Mouse (Mus musculus): ENCODE data around the gene Pou3f3. TPM values are rescaled to one million over a fixed set of nuclear protein-coding genes. Genes with fewer than 3 reads are reported as not detected.

The Pou3f3 gene
- total RNA-seq, 2 experiments from 2014 or later = 0.12 to 0.16 TPM

GRCm38 (mm10) chr1:42694665-42695577 is 647 bp upstream of the Pou3f3 start:
- DNase-seq = peak; percentile 12

- peak; percentile 24 for DNase-seq
These were observed 933 bp downstream of the Pou3f3 start for GRCm38 (mm10) chr1:42696371-42697031.

GRCm38 (mm10) chr1:42697321-42697755 is 1.8 kb downstream of the Pou3f3 start:
- no peak for DNase-seq

GRCm38 (mm10) chr1:42697756-42698583 is 2.4 kb downstream of the Pou3f3 start:
- DNase-seq = peak; percentile 13

- DNase-seq = peak; percentile 10
These were observed 3.2 kb downstream of the Pou3f3 start for GRCm38 (mm10) chr1:42698584-42699333.

GRCm38 (mm10) chr1:42699471-42699871 is 3.9 kb downstream of the Pou3f3 start:
- no peak for DNase-seq

GRCm38 (mm10) chr1:42700171-42700570 is 4.6 kb downstream of the Pou3f3 start:
- no peak for DNase-seq

GRCm38 (mm10) chr1:42700815-42701214 is 5.2 kb downstream of the Pou3f3 start:
- no peak for DNase-seq

- DNase-seq = no peak
These were observed 6.5 kb downstream of the Pou3f3 start for GRCm38 (mm10) chr1:42701833-42702611.

- DNase-seq = no peak
These were observed 7.4 kb downstream of the Pou3f3 start for GRCm38 (mm10) chr1:42702984-42703383.

GRCm38 (mm10) chr1:42703424-42703823 is 7.9 kb downstream of the Pou3f3 start:
- DNase-seq = no peak

- DNase-seq = no peak
These were observed 8.5 kb downstream of the Pou3f3 start for GRCm38 (mm10) chr1:42703851-42704613.

GRCm38 (mm10) chr1:42704981-42705810 is 9.6 kb downstream of the Pou3f3 start:
- no peak for DNase-seq

GRCm38 (mm10) chr1:42705811-42706160 is 10.2 kb downstream of the Pou3f3 start:
- no peak for DNase-seq

- DNase-seq = no peak
These were observed 11.6 kb downstream of the Pou3f3 start for GRCm38 (mm10) chr1:42707196-42707595.

- DNase-seq = no peak
These were observed 12.1 kb downstream of the Pou3f3 start for GRCm38 (mm10) chr1:42707611-42708130.

- no peak for DNase-seq
These were observed 13.5 kb downstream of the Pou3f3 start for GRCm38 (mm10) chr1:42709024-42709423.

- no peak for DNase-seq
These were observed 14.0 kb downstream of the Pou3f3 start for GRCm38 (mm10) chr1:42709431-42710160.
